Mouse (Mus musculus): ENCODE measurements around the gene Cd200. TPM values are rescaled to one million over a fixed set of nuclear protein-coding genes. Genes with fewer than 3 reads are reported as not detected.

Gene Cd200
- polyA plus RNA-seq, 1 experiment = not detected

GRCm38 (mm10) chr16:45336478-45336877, 72.4 kb downstream of the Cd200 start:
- H3K9me3 ChIP-seq (replicated peaks; ENCODE audit: control insufficient read depth, insufficient read depth, low read length, poor library complexity, severe bottlenecking) = no peaks in the 10 kb centered on the region

GRCm38 (mm10) chr16:45334891-45335290, 74.0 kb downstream of the Cd200 start:
- no peaks in the 10 kb centered on the region for H3K36me3 ChIP-seq (ENCODE audit: control insufficient read depth, insufficient read depth, low read length, poor library complexity, severe bottlenecking)
- no peaks in the 10 kb centered on the region for H3K9me3 ChIP-seq (replicated peaks; ENCODE audit: control insufficient read depth, insufficient read depth, low read length, poor library complexity, severe bottlenecking)
- TF ChIP-seq CTCF (IDR thresholded peaks at IDR 0.05; ENCODE audit: low read depth, low read length) = no peak
- no peak for TF ChIP-seq POLR2A (IDR thresholded peaks at IDR 0.05; ENCODE audit: insufficient read depth, low read length)
- no peak for TF ChIP-seq EP300 (IDR thresholded peaks at IDR 0.05; ENCODE audit: insufficient read depth, low read depth, low read length)
- no peak overlapping the region for H3K27ac ChIP-seq (ENCODE audit: insufficient read depth, low read length)
- no peak overlapping the region for H3K4me3 ChIP-seq (ENCODE audit: low read depth, low read length)
- no peaks in the 10 kb centered on the region for H3K4me1 ChIP-seq (ENCODE audit: control insufficient read depth, insufficient read depth, low read length)
- H3K27me3 ChIP-seq (ENCODE audit: control insufficient read depth, insufficient read depth, low read length, poor library complexity, severe bottlenecking) = no peaks in the 10 kb centered on the region
- no peak overlapping the region for H3K9ac ChIP-seq (ENCODE audit: low read depth, poor library complexity, severe bottlenecking)

More at GRCm38 (mm10) chr16:45336478-45336877, 72.4 kb downstream of the Cd200 start:
- Histone ChIP-seq H3K27ac (ENCODE audit: insufficient read depth, low read length) (no peak overlapping the region), H3K4me1 (ENCODE audit: control insufficient read depth, insufficient read depth, low read length) (no peaks in the 10 kb centered on the region), H3K27me3 (ENCODE audit: control insufficient read depth, insufficient read depth, low read length, poor library complexity, severe bottlenecking) (no peaks in the 10 kb centered on the region), H3K4me3 (ENCODE audit: low read depth, low read length) (no peak overlapping the region), H3K9ac (ENCODE audit: low read depth, poor library complexity, severe bottlenecking) (no peak overlapping the region), H3K36me3 (ENCODE audit: control insufficient read depth, insufficient read depth, low read length, poor library complexity, severe bottlenecking) (no peaks in the 10 kb centered on the region)
- TF ChIP-seq CTCF (IDR thresholded peaks at IDR 0.05; ENCODE audit: low read depth, low read length) (no peak), POLR2A (IDR thresholded peaks at IDR 0.05; ENCODE audit: insufficient read depth, low read length) (no peak), EP300 (IDR thresholded peaks at IDR 0.05; ENCODE audit: insufficient read depth, low read depth, low read length) (no peak)

- H3K4me3 ChIP-seq (ENCODE audit: low read depth, low read length) = no peak overlapping the region
- no peak overlapping the region for H3K9ac ChIP-seq (ENCODE audit: low read depth, poor library complexity, severe bottlenecking)
- H3K4me1 ChIP-seq (ENCODE audit: control insufficient read depth, insufficient read depth, low read length) = no peaks in the 10 kb centered on the region
- no peak overlapping the region for H3K27ac ChIP-seq (ENCODE audit: insufficient read depth, low read length)
- H3K27me3 ChIP-seq (ENCODE audit: control insufficient read depth, insufficient read depth, low read length, poor library complexity, severe bottlenecking) = no peaks in the 10 kb centered on the region
- H3K36me3 ChIP-seq (ENCODE audit: control insufficient read depth, insufficient read depth, low read length, poor library complexity, severe bottlenecking) = no peaks in the 10 kb centered on the region
- H3K9me3 ChIP-seq (replicated peaks; ENCODE audit: control insufficient read depth, insufficient read depth, low read length, poor library complexity, severe bottlenecking) = no peaks in the 10 kb centered on the region
- TF ChIP-seq CTCF (IDR thresholded peaks at IDR 0.05; ENCODE audit: low read depth, low read length) (no peak), EP300 (IDR thresholded peaks at IDR 0.05; ENCODE audit: insufficient read depth, low read depth, low read length) (no peak), POLR2A (IDR thresholded peaks at IDR 0.05; ENCODE audit: insufficient read depth, low read length) (no peak)
Observed at GRCm38 (mm10) chr16:45334376-45334765, 74.5 kb downstream of the Cd200 start.

- no peak for TF ChIP-seq EP300 (IDR thresholded peaks at IDR 0.05; ENCODE audit: insufficient read depth, low read depth, low read length)
- no peak for TF ChIP-seq CTCF (IDR thresholded peaks at IDR 0.05; ENCODE audit: low read depth, low read length)
- TF ChIP-seq POLR2A (IDR thresholded peaks at IDR 0.05; ENCODE audit: insufficient read depth, low read length) = no peak
Observed at GRCm38 (mm10) chr16:45333678-45334375, 75.0 kb downstream of the Cd200 start.

GRCm38 (mm10) chr16:45332591-45332990, 76.3 kb downstream of the Cd200 start:
- Histone ChIP-seq H3K9me3 (replicated peaks; ENCODE audit: control insufficient read depth, insufficient read depth, low read length, poor library complexity, severe bottlenecking) (no peaks in the 10 kb centered on the region), H3K27ac (ENCODE audit: insufficient read depth, low read length) (no peak overlapping the region)
- TF ChIP-seq CTCF (IDR thresholded peaks at IDR 0.05; ENCODE audit: low read depth, low read length) (no peak), POLR2A (IDR thresholded peaks at IDR 0.05; ENCODE audit: insufficient read depth, low read length) (no peak), EP300 (IDR thresholded peaks at IDR 0.05; ENCODE audit: insufficient read depth, low read depth, low read length) (no peak)

More at GRCm38 (mm10) chr16:45333678-45334375, 75.0 kb downstream of the Cd200 start:
- no peak overlapping the region for H3K27ac ChIP-seq (ENCODE audit: insufficient read depth, low read length)
- no peaks in the 10 kb centered on the region for H3K27me3 ChIP-seq (ENCODE audit: control insufficient read depth, insufficient read depth, low read length, poor library complexity, severe bottlenecking)
- no peak overlapping the region for H3K4me3 ChIP-seq (ENCODE audit: low read depth, low read length)
- no peaks in the 10 kb centered on the region for H3K9me3 ChIP-seq (replicated peaks; ENCODE audit: control insufficient read depth, insufficient read depth, low read length, poor library complexity, severe bottlenecking)
- H3K36me3 ChIP-seq (ENCODE audit: control insufficient read depth, insufficient read depth, low read length, poor library complexity, severe bottlenecking) = no peaks in the 10 kb centered on the region
- no peak overlapping the region for H3K9ac ChIP-seq (ENCODE audit: low read depth, poor library complexity, severe bottlenecking)
- no peaks in the 10 kb centered on the region for H3K4me1 ChIP-seq (ENCODE audit: control insufficient read depth, insufficient read depth, low read length)

More at GRCm38 (mm10) chr16:45332591-45332990, 76.3 kb downstream of the Cd200 start:
- no peaks in the 10 kb centered on the region for H3K4me1 ChIP-seq (ENCODE audit: control insufficient read depth, insufficient read depth, low read length)
- no peak overlapping the region for H3K4me3 ChIP-seq (ENCODE audit: low read depth, low read length)
- H3K36me3 ChIP-seq (ENCODE audit: control insufficient read depth, insufficient read depth, low read length, poor library complexity, severe bottlenecking) = no peaks in the 10 kb centered on the region
- H3K27me3 ChIP-seq (ENCODE audit: control insufficient read depth, insufficient read depth, low read length, poor library complexity, severe bottlenecking) = no peaks in the 10 kb centered on the region
- H3K9ac ChIP-seq (ENCODE audit: low read depth, poor library complexity, severe bottlenecking) = no peak overlapping the region

Other genes with a start within 250 kb of the Cd200 start
- gene Btla, start 184.7 kb downstream of the Cd200 start, polyA plus RNA-seq (2011; ENCODE audit: insufficient read depth, insufficient read length, low read depth, missing spikeins) = not detected in 2 replicates
- gene Gm609, start 83.9 kb upstream of the Cd200 start, polyA plus RNA-seq (2011; ENCODE audit: insufficient read depth, insufficient read length, low read depth, missing spikeins) = 0.31 TPM in 1 of 2 replicates, not detected in the other
- gene Gm17783, start 123.0 kb upstream of the Cd200 start, polyA plus RNA-seq (2011; ENCODE audit: insufficient read depth, insufficient read length, low read depth, missing spikeins) = not detected in 2 replicates
- gene Slc9c1, start 126.3 kb upstream of the Cd200 start, polyA plus RNA-seq (2011; ENCODE audit: insufficient read depth, insufficient read length, low read depth, missing spikeins) = not detected in 2 replicates
- not detected in 2 replicates for gene Gcsam, start 201.3 kb upstream of the Cd200 start, polyA plus RNA-seq (2011; ENCODE audit: insufficient read depth, insufficient read length, low read depth, missing spikeins)
- gene BC016579, start 245.0 kb upstream of the Cd200 start, polyA plus RNA-seq (2011; ENCODE audit: insufficient read depth, insufficient read length, low read depth, missing spikeins) = not detected in 2 replicates